Mouse (Mus musculus) kidney, postnatal 4 days (tissue): ENCODE data around the gene Dlg2.

Experiments used
- DNase-seq, 2 experiments: peaks; one replicate each; pipeline ENCODE4 v3.0.0; 2021; ENCODE audit warnings: mixed read lengths in 2 of 2

Gene Dlg2

DNA sequence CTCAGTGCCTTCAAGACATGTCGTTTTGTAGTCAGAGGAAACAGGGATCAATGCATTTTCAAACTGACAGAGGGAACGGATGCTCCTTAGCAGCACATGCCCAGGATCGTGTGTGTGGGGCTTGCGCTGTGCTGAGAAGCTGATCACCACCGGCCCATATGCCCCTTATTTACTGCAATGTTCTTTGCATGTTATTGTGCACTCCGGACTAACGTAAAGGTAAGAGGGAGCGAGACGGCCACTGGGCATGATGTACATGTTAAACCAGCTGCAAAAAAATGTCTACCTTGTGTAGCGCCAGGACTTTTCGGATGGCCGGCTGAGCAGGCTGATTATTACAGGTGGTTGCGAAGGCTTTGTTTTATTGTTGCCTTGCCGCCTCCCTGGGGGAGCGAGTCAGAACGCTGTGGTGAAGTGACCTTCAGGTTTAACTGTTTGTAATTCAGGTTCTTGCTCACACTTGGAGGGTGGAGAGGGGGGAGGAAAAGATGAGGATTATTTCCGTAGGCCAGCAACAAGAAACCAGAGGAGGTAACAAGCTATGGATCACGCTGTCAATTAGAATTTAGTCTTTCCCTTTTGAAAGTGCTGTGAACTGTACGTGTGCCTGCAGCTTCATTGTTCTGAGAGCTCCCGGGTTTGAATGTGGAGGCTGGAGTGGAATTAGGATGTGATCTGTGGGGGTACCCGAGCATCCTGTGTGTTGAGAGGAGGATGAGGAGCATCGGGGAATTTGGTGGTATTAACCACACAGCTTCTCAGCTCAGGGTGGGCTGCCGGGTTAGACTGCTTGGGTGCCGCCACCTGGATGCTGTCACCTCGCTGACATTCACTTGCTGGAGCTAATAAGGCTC is 614.6 kb downstream of the Dlg2 start:
- peak in 1 of 2 experiments; percentile 8 for DNase-seq

DNA sequence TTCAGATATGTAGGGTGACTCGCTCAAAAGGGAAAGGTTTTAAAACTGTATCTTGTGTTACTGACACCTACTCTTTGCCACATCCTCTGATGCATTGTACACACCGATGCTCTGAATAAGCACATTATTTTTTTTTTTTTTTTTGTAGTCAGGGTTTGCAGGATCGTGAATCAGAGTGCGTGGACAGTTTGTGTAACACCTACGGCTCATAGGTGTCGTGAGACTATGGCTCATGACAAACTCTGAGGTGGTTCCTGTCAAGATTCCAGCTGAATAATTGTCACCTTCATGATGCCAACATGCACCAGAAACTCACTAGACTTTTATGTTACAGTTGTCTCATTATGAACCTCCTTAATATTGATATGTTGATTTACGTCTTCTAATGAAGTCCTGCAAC is 620.0 kb downstream of the Dlg2 start:
- DNase-seq, result no peak

DNA sequence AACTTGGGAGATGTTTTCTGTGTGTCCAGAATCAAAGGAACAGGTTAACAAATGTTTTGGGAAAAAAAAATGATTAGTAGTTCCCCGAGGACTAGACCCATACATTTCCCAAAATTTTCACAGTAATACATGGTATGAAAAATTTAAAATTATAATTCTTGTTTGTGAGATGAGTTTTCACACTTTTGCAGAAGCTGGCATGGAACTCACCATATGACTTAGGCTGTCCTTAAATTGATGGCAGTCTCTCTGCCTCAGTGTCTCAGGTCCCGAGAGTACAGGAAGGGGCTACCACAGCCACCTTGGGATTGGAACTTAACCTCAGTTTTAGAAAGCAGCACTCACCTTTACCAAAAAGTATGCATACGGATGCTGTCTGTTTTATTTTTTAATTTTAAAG is 622.0 kb downstream of the Dlg2 start:
- no peak for DNase-seq

DNA sequence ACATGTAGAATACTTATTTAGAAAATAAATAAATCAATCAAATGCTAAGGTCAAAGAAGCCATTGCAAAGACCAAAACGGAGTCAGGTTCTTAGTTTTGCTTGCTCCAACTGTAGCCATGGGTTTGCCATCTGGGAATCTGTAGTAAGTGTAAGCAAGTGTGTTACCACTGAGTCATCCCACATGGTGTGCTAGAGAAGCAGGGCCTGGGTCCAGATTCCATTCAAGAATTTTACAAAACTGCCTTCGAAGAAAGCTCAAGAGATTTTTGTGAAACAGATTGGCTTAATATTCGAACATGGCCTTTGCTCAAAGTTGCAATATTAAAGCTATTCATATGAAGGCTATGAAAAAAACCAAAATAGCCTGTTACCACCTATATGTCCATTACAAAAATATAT is 633.1 kb downstream of the Dlg2 start:
- DNase-seq, result no peak

DNA sequence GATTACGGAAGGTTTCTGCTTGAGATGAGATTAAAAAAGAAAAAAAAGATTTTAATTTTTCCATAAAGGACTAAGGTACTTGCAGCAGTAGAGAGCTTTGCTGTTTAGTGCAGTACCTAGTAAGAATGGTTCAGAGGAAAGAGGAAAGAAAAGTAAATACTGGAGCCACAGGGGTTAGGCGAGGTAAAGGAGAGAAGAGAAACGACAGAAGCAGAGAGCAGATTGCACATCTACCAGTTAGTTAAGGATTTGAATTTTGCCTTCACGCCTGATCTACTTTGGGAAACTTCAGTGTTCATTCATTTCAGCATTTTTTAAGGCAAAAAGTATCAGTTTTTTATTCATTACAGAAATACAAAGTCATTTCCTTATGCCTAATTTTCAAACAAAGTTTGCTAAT is 655.7 kb downstream of the Dlg2 start:
- no peak for DNase-seq

DNA sequence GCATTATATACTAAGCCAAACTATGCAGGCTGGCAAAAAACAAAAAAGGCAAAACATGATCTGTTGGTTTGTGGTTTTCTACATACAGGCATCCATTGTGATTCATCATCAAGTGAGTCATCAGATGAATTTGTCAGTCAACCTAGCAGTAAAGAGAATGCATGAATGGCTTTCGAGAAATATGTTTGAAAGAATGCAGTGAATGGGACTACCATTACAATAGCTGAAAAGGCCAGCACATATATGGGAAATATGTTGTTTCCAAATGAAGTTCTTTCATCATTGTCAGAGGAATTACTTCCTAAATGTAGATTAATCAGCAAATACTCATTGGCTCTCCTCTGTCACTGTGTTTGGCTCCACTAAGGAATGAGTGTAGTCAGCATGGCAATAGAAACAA is 677.6 kb downstream of the Dlg2 start:
- no peak for DNase-seq

DNA sequence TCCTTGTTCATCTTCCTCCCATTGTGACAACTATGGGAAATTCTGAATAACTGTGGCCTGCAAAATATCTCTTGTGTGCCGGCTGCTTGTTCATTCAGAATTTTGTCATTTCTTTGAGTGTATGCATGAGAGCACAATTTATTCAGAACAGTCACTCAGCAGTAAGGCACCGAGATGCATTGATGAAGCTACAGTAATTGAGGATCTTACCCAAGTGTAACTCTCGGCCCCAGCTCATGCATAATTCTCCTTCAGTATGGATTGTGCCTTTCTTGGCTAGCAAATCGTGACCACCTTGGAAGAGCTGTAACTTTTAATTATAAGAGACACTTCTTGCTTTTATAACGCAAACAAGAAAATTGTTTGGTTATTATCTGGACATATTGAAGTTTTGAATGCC is 682.7 kb downstream of the Dlg2 start:
- DNase-seq, result no peak

DNA sequence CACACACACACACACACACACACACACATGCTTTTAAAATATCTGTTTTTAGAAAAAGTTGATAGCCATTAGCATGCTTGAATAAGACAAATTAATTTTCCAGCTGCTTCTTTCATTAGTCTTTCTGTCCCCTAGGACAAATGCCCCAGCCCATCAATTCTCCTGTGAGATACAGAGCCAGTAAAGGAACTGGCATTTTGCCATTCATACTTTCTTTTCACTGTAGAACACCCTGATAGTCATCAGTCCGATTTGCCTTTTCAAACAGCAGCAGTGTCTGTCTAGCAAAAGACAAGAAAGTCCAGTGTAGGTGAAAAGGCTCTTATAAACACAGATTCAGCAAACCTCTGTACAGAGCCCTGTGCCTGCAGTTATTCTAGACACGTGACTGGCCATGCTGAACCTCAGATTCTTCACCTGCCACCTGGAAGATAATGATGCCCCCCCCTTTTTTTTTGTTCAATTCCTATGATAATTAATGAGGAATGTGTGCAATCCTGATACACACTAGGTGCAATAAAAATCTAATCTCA is 685.2 kb downstream of the Dlg2 start:
- DNase-seq, result no peak

DNA sequence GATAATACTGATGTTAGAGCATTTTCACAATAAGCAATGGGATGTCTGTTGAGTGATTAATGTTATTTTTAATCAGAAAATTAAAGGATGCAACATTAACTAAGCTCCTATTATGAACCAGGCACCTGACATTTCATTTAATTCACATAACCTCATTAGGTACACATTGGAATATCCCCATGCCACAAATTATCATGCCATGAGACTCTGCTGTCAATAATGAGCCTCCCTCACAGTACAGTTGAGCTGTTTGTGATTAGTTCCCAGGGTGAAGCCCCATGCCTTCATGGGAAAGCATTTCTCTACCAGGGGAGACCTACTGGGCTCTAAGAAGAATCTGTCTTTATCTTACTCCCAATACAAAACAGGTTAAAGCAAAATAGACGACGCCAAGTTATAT is 697.1 kb downstream of the Dlg2 start:
- no peak for DNase-seq

DNA sequence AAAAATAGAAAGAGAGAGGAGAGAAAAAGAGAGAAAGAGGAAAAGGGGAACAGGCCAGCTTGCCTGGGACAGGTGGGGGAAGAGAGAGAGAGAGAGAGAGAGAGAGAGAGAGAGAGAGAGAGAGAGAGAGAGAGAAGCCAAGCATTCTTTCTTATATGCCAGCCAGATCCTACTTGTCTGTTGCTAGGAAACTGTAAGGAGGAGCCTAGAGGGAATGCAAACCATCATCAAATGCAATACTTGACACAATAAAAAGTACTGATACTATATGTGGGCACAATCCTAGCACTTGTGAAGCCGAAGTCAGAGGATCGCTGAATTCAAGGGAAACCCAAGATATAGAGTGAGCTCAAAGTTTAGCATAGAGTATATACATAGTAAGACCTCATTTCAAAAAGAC is 711.7 kb downstream of the Dlg2 start:
- no peak for DNase-seq

DNA sequence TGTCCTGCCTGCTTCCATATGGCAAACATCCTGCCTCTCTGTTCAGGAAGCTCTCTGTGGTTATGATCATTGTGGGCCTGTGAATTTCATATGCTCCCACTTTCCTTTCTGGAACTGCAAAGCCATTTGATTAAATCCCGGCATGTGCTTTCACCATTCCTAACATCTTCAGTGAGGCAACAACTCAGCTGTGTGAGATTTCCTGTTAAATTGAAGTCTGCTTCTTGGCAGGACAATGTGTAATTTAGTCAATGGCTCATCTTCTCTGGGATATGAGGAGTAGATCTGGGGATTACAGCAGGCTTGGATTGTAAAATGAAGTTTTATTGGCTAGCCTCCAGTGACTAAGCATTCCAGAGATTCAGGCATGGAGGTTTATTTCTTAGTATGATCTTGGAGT is 722.9 kb downstream of the Dlg2 start:
- no peak for DNase-seq

DNA sequence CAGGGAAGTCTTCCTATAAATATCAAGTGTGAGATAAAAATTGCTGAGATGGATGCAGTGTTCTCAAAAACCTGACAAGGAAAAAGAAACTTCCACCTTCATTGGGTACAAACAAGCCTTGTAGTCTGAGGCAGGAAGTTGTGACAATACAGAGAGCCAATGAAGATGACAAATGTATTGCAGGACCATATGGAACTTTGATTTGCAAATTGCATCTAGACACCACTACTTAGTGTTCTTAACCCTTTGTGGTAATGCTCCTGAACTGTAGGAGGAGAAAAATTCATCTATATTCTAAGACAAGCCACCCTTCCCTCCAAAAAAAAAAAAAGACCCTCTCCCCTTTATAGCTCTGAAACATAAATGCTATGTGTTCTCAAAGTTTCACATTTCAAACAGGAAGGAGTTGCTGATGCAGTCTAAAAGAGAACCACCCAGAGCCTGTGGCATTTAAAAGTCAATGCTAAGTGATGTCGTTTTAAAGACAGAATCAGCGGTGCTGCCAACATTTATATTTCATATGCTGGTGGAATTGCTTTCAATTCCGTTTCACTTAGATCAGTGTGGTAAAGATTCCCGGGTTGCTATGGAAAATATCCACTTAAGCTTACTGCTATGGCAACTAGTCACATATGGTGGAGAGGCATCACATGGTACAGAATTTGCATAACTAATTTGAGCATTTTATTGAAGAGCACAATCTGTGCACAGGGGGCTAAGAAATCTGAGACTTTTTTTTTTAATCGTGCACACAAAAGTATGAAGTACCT is 731.8 kb downstream of the Dlg2 start:
- no peak for DNase-seq

DNA sequence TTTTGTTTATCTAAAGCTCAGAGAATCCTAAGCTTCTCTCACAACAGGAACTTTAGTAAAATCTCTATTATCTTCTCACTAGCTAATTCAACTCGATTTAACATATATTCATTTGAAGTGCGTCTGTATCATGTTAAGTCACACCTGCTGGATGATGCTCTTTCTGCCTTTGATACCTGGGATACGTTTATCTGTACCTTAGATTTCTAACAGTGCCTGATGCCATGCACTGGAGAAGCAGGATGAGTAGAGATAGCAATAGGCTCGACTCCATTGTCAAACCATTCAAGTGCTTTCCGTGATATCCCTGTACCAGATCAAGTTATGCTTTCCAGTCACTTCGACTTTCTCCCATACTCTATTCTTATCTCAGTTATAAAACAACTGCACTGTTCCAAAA is 732.5 kb downstream of the Dlg2 start:
- no peak for DNase-seq

DNA sequence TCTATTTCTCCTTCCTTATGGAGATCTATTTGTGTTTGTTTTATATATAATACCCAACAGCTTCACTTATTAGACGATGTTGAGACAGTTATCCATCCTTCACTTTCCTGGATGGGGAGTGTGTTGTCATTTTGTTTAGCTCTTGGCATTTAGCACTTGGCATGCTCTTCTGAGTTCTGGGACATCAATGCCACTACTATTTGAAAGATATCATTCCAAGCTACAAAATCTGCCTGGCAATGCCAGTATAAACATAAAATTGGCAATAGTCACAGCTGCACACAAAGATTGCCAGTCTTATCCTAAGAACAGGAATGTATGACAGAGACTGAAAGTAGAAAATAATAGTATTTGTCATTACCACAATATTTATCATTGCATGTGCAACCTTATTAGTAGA is 735.8 kb downstream of the Dlg2 start:
- no peak for DNase-seq

DNA sequence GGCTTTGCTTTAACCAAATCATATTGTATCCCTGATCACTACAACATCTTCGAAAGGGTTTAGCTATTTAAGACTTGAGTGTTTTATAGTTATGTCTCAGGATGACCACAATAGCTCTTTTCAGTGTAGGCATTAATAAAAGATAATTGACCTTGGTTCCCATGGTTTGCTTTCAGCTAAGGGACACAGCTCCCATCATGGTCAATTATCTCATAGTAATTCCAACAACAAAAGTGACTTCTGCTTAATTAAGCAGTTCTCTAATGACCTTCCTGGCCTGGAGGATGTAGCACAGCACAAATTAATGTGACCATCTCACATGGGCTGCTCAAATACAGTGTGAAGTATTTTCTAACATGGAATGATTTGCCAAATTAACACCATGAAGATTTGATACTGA is 738.4 kb downstream of the Dlg2 start:
- no peak for DNase-seq

DNA sequence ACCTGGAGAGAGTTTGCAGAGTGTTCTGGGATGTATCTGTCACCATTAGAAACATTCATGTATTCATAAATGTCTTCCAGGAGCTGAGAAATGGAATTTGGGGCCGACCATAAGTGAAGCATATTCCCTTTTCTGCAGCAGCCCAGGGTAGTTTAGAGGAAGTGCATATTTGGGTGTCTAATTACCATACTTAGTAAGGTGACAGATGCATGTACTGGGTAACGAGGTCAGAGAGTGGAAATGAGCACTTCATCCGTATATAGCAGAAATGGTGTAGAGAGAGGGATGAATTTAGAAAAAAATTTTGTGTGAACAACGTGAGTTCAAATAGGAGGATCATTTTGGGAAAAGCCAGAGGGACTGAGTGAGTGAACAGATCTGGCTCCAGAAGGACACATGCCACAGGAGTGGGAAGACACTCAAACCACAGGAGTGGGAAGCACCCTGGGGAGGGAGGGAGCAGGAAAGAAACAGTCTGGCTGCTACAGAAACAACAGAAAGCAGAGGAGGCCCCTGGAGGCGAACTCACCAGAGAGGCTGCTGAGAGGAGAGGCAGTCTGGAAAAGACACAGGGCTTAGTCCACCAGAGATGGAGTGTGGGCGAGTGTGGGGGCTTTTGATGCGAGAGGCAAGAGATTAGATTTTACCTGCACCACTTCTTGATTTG is 742.0 kb downstream of the Dlg2 start:
- DNase-seq, result no peak

DNA sequence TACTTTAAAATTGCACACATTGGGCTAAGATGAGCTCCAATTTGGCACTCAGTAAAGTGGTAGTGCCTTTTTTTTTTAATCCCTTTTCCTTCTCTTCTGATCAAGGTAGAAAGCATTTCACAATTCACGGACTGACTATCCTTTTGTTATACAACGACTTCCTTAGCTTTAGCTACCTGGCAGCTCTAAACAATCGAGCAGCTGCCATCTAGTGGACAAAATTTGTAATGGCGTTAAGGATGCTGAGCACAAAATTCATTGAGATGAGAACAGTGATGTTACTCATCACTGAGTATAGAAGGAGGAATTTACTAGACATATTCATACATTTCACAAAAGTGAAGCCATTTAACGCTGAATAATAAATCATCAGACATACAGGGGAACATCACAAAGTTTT is 750.0 kb downstream of the Dlg2 start:
- DNase-seq, result peak; percentile 30 to 35

DNA sequence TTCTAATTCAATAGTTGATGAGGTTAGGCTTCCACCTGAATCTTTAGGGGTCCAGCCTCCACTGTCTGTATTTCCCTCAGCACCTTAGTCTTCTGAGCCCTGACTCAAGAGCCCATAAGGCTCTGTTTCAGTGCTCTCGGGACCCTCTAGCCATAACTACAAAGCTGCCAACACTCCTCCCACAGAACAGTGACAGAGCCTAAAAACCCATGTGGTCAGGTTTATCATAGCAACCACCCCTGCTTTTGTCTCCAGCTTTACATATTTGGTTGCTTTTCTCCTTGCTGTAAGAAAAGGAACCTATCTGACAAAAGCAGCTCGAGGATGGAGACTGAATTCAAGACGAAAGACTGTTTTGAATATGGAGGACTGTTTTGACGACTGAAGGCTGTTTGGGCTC is 765.2 kb downstream of the Dlg2 start:
- DNase-seq, result no peak

DNA sequence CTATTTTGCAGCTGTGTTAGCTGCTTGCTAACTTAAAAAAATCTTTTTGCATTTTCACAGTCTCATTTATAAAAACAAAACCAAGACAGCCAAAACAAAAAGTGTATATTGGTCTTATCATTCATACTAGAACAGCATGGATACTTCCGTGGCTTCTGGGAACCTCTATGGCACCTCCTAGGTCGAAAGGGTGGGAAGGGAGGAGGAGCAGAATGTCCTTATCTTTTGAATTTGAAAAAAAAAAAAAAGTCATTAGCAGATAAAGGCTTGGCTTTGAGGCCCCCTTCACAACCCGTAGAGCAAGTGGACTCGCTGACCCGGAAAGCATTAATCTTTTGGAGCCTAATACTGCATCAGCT is 785.2 kb downstream of the Dlg2 start:
- no peak for DNase-seq

DNA sequence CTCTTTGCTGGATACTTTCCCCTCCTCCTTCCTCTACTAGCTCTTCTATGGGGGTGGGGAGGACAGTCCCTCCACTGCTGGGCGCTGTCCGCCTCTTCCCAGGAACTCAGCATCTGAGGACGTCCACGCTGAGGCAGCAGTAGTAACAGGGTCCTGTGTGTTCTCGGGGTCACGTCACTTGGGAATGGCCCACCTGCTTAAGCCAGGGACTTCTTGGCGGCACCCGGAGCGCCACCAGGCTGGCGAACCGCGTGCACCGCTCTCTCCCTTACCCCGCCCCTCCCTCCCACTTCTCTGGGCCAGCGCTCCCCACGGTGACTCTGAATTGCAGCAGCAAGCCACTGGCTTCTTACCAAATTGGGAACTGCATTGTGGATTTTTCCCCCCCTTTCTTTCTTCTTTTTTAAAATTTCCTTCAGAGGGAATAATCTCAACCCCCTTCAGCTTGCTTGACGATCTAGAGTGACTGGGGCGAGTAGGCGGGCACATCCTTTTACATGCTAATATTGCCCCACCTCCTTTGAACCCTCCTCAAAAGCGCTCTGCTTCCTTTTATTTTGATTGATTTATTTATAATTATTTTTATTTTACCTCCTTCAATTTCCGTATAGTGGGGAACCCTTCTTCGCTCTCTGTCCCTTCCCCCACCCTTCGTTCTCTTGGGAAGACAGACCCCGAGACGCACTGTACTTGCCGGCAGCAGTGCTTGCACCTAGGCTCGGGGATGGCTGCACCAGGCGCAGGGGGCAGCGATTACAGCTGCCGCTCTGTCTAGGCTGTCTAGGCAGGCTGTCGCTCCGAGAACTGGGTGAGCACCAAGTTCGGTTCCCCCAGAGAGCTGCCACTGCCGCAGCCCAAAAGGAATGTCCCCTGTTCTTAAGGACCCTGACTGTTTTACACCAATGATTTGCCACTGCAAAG is 785.8 kb downstream of the Dlg2 start:
- DNase-seq, result peak; percentile 8 to 22

DNA sequence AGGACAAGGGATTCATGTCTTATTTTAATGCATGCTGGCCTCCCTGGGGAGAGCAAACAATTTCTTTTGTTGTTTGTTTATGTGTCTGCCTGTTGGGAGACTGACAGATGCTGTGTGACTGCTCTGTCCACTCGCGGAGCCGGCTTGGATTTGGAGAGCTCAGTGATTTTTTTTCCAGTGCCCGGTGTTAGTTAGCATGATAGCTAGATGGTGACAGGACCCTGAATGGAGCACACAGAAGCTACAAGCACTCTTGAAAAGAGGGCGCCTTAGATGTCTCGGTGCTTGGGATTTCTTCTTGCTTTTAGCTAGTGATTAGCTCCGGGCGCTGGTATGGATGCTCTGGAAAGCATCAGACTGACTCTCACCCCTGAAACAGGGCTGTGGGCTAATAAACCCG is 786.5 kb downstream of the Dlg2 start:
- no peak for DNase-seq

DNA sequence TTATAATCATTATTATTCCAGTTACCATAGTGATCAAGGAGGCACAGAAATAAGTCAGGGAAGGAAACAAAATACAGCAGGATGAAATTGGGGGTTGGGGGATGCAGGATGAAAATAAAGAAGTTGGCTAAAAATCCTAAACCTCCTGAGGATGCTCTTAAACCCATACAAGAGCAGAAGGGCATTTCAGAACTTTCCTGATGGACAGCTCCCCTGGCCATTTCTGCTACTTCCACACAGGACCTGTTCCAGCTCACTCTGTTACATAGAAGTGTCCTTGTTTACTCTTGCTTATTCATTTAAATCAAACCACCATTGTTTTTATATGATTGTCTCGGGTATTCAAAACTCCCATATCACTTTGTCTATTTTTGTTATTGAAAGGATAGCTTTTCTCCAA is 791.3 kb downstream of the Dlg2 start:
- DNase-seq, result peak; percentile 81 to 83

DNA sequence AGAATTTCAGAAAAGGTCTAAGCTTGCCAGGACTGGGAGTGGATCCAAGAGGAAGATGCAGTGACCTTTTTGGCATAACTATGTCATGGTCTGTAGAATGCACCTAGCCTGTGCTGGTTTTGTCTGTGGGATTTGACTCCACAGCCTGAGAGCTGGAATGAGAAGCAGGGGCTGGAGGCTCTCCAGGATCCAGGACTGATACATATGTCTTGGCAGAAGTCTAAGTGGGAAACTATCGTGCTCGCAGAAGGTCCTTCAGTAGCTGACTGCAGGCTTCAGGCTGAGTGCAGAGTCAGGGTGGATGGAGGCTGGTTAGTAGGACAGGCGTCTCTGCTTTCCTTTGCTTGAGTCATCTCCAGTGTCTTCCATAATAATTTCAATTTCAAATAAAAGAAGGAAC is 807.7 kb downstream of the Dlg2 start:
- DNase-seq, result no peak
